Mouse (Mus musculus): ENCODE data around the gene Git2.

The Git2 gene

GRCm38 (mm10) chr5:114689700-114690366, 85.5 kb downstream of the Git2 start:
- intact Hi-C loops (cut with DNase I) = no loop called here

- intact Hi-C loops (cut with DNase I) = no loop called here
These were observed 86.6 kb downstream of the Git2 start for GRCm38 (mm10) chr5:114688703-114689102.

- intact Hi-C loops (cut with DNase I) = no loop called here
These were observed 87.4 kb downstream of the Git2 start for GRCm38 (mm10) chr5:114687901-114688300.

- intact Hi-C loops (cut with DNase I) = no loop called here
These were observed 88.5 kb downstream of the Git2 start for GRCm38 (mm10) chr5:114686726-114687210.

GRCm38 (mm10) chr5:114685986-114686385, 89.3 kb downstream of the Git2 start:
- intact Hi-C loops (cut with DNase I) = no loop called here

- intact Hi-C loops (cut with DNase I) = no loop called here
These were observed 93.6 kb downstream of the Git2 start for GRCm38 (mm10) chr5:114681717-114682116.

GRCm38 (mm10) chr5:114680676-114681285, 94.5 kb downstream of the Git2 start:
- intact Hi-C loops (cut with DNase I) = no loop called here

- intact Hi-C loops (cut with DNase I) = no loop called here
These were observed 95.3 kb downstream of the Git2 start for GRCm38 (mm10) chr5:114679841-114680591.

Small RNA genes within 50 kb of the gene (microRNA-seq; reads per million reads assigned to microRNA genes)
- gene Mir7028 = 0.11 to 0.25 reads per million in 2 experiments

All from adrenal gland (tissue).